Mouse (Mus musculus) kidney, embryonic 14.5 days (tissue): ENCODE results near the gene Tbc1d16. TPM values are rescaled to one million over a fixed set of nuclear protein-coding genes. Genes with fewer than 3 reads are reported as not detected.

Source experiments
- ATAC-seq: fragments of 200-750 bp; cut with Nextera tagmentation; 2 replicates; pipeline ENCODE4 v1.8.0; 2017; ENCODE audit warnings: moderate number of reproducible peaks, mild to moderate bottlenecking, moderate TSS enrichment, moderate library complexity; ENCODE audit not compliant: low FRiP score, low TSS enrichment
- H3K27ac ChIP-seq: fragments of 300-500 bp; sonication (generic); 2 replicates; pipeline ENCODE4 v1.5.1; 2014; ENCODE audit warnings: low read depth, mild to moderate bottlenecking, low read length, moderate library complexity, mixed read lengths
- H3K27me3 ChIP-seq: fragments of 300-500 bp; sonication (generic); 2 replicates; pipeline ENCODE4 v1.6.1; 2014; ENCODE audit warnings: mild to moderate bottlenecking, low read length; ENCODE audit not compliant: control insufficient read depth, insufficient read depth
- H3K36me3 ChIP-seq: fragments of 300-500 bp; sonication (generic); 2 replicates; pipeline ENCODE4 v1.6.1; 2014; ENCODE audit warnings: low read length, mixed read lengths; ENCODE audit not compliant: control insufficient read depth, insufficient read depth
- H3K4me1 ChIP-seq: fragments of 300-500 bp; sonication (generic); 2 replicates; pipeline ENCODE4 v1.6.1; 2014; ENCODE audit warnings: low read length, mixed read lengths; ENCODE audit not compliant: control insufficient read depth, insufficient read depth
- H3K4me2 ChIP-seq: fragments of 300-500 bp; sonication (generic); replicated peaks from 2 replicates; pipeline ENCODE4 v1.6.1; 2014; ENCODE audit warnings: low read depth, mild to moderate bottlenecking, low read length
- H3K4me3 ChIP-seq: fragments of 300-500 bp; sonication (generic); 2 replicates; pipeline ENCODE4 v1.5.1; 2014; ENCODE audit warnings: mild to moderate bottlenecking, low read length
- H3K9ac ChIP-seq: fragments of 300-500 bp; sonication (generic); 2 replicates; pipeline ENCODE4 v1.6.1; 2014; ENCODE audit warnings: low read depth, mild to moderate bottlenecking, low read length, moderate library complexity
- H3K9me3 ChIP-seq: fragments of 300-500 bp; sonication (generic); 2 replicates; pipeline ENCODE4 v1.6.1; 2016; ENCODE audit warnings: low read length; ENCODE audit not compliant: control insufficient read depth
- WGBS: fragments of 180-500 bp; shearing (Covaris S2); extraction: QIAGEN DNeasy Blood & Tissue Kit; methylation state at CpG from one replicate; pipeline ENCODE4 v1.1.7; 2014; 5-methylcytosine and 5-hydroxymethylcytosine counted together
- polyA plus RNA-seq: library from polyadenylated mRNA; unstranded; fragments of >200 nt; fragmentation: Nextera tagmentation; extraction: Ambion mirVana; gene quantifications from 2 replicates; pipeline ENCODE4 v1.2.1, GENCODE M21; 2014

Gene Tbc1d16
- polyA plus RNA-seq, 1 experiment from 2014 or later, result 13.0 TPM

- Histone ChIP-seq H3K4me1 (0 out of 2 replicates have a peak, but pooled peaks cover 4% of the 10 kb centered on the region), H3K36me3 (no peaks in the 10 kb centered on the region), H3K4me2 (peak overlapping the region; percentile 50), H3K9me3 (no peaks in the 10 kb centered on the region), H3K9ac (no peak overlapping the region), H3K27ac (no peak overlapping the region), H3K4me3 (peak overlapping the region; percentile 24), H3K27me3 (no peaks in the 10 kb centered on the region)
- 5% methylated on average over 11 of the region's 11 CpGs for whole genome bisulfite sequencing
- peak; percentile 80 for ATAC-seq
These were observed 10.0 kb upstream of the Tbc1d16 start for GRCm38 (mm10) chr11:119238305-119238721.

- Histone ChIP-seq H3K9me3 (no peaks in the 10 kb centered on the region), H3K27ac (no peak overlapping the region), H3K36me3 (no peaks in the 10 kb centered on the region), H3K9ac (peak overlapping the region; percentile 33; the same call in 1 of the 2 replicates), H3K4me3 (peak overlapping the region; percentile 24), H3K4me1 (0 out of 2 replicates have a peak, but pooled peaks cover 4% of the 10 kb centered on the region), H3K4me2 (peak overlapping the region; percentile 50), H3K27me3 (no peaks in the 10 kb centered on the region)
- ATAC-seq, result peak; percentile 46
- WGBS, result 25% methylated on average over 20 of the region's 20 CpGs
These were observed 9.4 kb upstream of the Tbc1d16 start for GRCm38 (mm10) chr11:119237568-119238304.

- no peak overlapping the region for H3K9ac ChIP-seq
- no peaks in the 10 kb centered on the region for H3K9me3 ChIP-seq
- H3K4me3 ChIP-seq, result no peak overlapping the region
- 0 out of 2 replicates have a peak, but pooled peaks cover 4% of the 10 kb centered on the region for H3K4me1 ChIP-seq
- WGBS, result 63% methylated on average over 3 of the region's 3 CpGs
- no peak overlapping the region for H3K27ac ChIP-seq
- H3K4me2 ChIP-seq, result no peak overlapping the region
- no peak for ATAC-seq
- H3K36me3 ChIP-seq, result no peaks in the 10 kb centered on the region
- no peaks in the 10 kb centered on the region for H3K27me3 ChIP-seq
These were observed 8.7 kb upstream of the Tbc1d16 start for GRCm38 (mm10) chr11:119237007-119237406.

GRCm38 (mm10) chr11:119236354-119236753 is 8.1 kb upstream of the Tbc1d16 start:
- Histone ChIP-seq H3K4me2 (no peak overlapping the region), H3K9ac (no peak overlapping the region), H3K27me3 (no peaks in the 10 kb centered on the region), H3K4me3 (no peak overlapping the region), H3K36me3 (no peaks in the 10 kb centered on the region), H3K4me1 (0 out of 2 replicates have a peak, but pooled peaks cover 4% of the 10 kb centered on the region), H3K27ac (no peak overlapping the region), H3K9me3 (no peaks in the 10 kb centered on the region)
- 41% methylated on average over 8 of the region's 8 CpGs for WGBS
- ATAC-seq, result no peak

- H3K9ac ChIP-seq, result no peak overlapping the region
- H3K4me2 ChIP-seq, result no peak overlapping the region
- H3K27me3 ChIP-seq, result no peaks in the 10 kb centered on the region
- no peak for ATAC-seq
- no peaks in the 10 kb centered on the region for H3K9me3 ChIP-seq
- 82% methylated on average over 4 of the region's 4 CpGs for WGBS
- no peak overlapping the region for H3K27ac ChIP-seq
- H3K4me3 ChIP-seq, result no peak overlapping the region
- no peaks in the 10 kb centered on the region for H3K36me3 ChIP-seq
- 0 out of 2 replicates have a peak, but pooled peaks cover 4% of the 10 kb centered on the region for H3K4me1 ChIP-seq
These were observed 7.3 kb upstream of the Tbc1d16 start for GRCm38 (mm10) chr11:119235596-119235995.

- WGBS, result 94% methylated on average over 10 of the region's 10 CpGs
- Histone ChIP-seq H3K4me1 (0 out of 2 replicates have a peak, but pooled peaks cover 4% of the 10 kb centered on the region), H3K36me3 (no peaks in the 10 kb centered on the region), H3K27ac (no peak overlapping the region), H3K4me3 (no peak overlapping the region), H3K9me3 (no peaks in the 10 kb centered on the region), H3K4me2 (no peak overlapping the region), H3K9ac (no peak overlapping the region), H3K27me3 (no peaks in the 10 kb centered on the region)
- no peak for ATAC-seq
These were observed 6.5 kb upstream of the Tbc1d16 start for GRCm38 (mm10) chr11:119234770-119235169.

GRCm38 (mm10) chr11:119228846-119229626 is 737 bp upstream of the Tbc1d16 start:
- H3K27ac ChIP-seq, result peak overlapping the region; percentile 48; the same call in 1 of the 2 replicates
- no peaks in the 10 kb centered on the region for H3K36me3 ChIP-seq
- WGBS, result under 1% methylated on average over 34 of the region's 34 CpGs
- peaks cover 19% of the 10 kb centered on the region for H3K4me1 ChIP-seq
- H3K27me3 ChIP-seq, result no peaks in the 10 kb centered on the region
- H3K9me3 ChIP-seq, result no peaks in the 10 kb centered on the region
- peak overlapping the region; percentile 81; the same call in 1 of the 2 replicates for H3K9ac ChIP-seq
- peak overlapping the region; percentile 87 for H3K4me2 ChIP-seq
- H3K4me3 ChIP-seq, result peak overlapping the region; percentile 76
- ATAC-seq, result peak; percentile 86

GRCm38 (mm10) chr11:119227591-119227990 is 708 bp downstream of the Tbc1d16 start:
- WGBS, result 7% methylated on average over 12 of the region's 12 CpGs
- Histone ChIP-seq H3K4me3 (peak overlapping the region; percentile 76), H3K9me3 (no peaks in the 10 kb centered on the region), H3K27ac (no peak overlapping the region), H3K36me3 (no peaks in the 10 kb centered on the region), H3K27me3 (no peaks in the 10 kb centered on the region), H3K4me2 (peak overlapping the region; percentile 87), H3K9ac (peak overlapping the region; percentile 81), H3K4me1 (peaks cover 22% of the 10 kb centered on the region)
- ATAC-seq, result no peak

GRCm38 (mm10) chr11:119225634-119226033 is 2.7 kb downstream of the Tbc1d16 start:
- Histone ChIP-seq H3K27ac (no peak overlapping the region), H3K36me3 (no peaks in the 10 kb centered on the region), H3K9ac (no peak overlapping the region), H3K4me1 (peaks cover 33% of the 10 kb centered on the region), H3K4me2 (no peak overlapping the region), H3K4me3 (no peak overlapping the region), H3K27me3 (no peaks in the 10 kb centered on the region), H3K9me3 (no peaks in the 10 kb centered on the region)
- WGBS, result 69% methylated on average over 9 of the region's 9 CpGs
- no peak for ATAC-seq
